Mouse (Mus musculus) hindbrain, embryonic 16.5 days (tissue): ENCODE results near the gene Il2rb. TPM values are rescaled to one million over a fixed set of nuclear protein-coding genes. Genes with fewer than 3 reads are reported as not detected.

Source experiments
- ATAC-seq: fragments of 200-750 bp; cut with Nextera tagmentation; 2 replicates; pipeline ENCODE4 v1.8.0; 2017; ENCODE audit warnings: moderate TSS enrichment, moderate library complexity
- H3K27ac ChIP-seq: fragments of 300-500 bp; sonication (generic); 2 replicates; pipeline ENCODE4 v1.5.1; 2014; ENCODE audit warnings: low read depth, mild to moderate bottlenecking, control low read depth, low read length, moderate library complexity
- H3K27me3 ChIP-seq: fragments of 300-500 bp; sonication (generic); replicated peaks from 2 replicates; pipeline ENCODE4 v1.6.1; 2014; ENCODE audit warnings: low read length; ENCODE audit not compliant: control insufficient read depth, insufficient read depth
- H3K36me3 ChIP-seq: fragments of 300-500 bp; sonication (generic); 2 replicates; pipeline ENCODE4 v1.6.1; 2014; ENCODE audit warnings: mild to moderate bottlenecking, low read length, moderate library complexity, mixed read lengths; ENCODE audit not compliant: control insufficient read depth, insufficient read depth
- H3K4me1 ChIP-seq: fragments of 300-500 bp; sonication (generic); 2 replicates; pipeline ENCODE4 v1.6.1; 2014; ENCODE audit warnings: low read depth, low read length; ENCODE audit not compliant: control insufficient read depth, insufficient read depth
- H3K4me2 ChIP-seq: fragments of 300-500 bp; sonication (generic); 2 replicates; pipeline ENCODE4 v1.6.1; 2014; ENCODE audit warnings: mild to moderate bottlenecking, low read length, control low read depth, moderate library complexity
- H3K4me3 ChIP-seq: fragments of 300-500 bp; sonication (generic); 2 replicates; pipeline ENCODE4 v1.5.1; 2014; ENCODE audit warnings: mild to moderate bottlenecking, low read length, control low read depth, moderate library complexity
- H3K9ac ChIP-seq: fragments of 300-500 bp; sonication (generic); 2 replicates; pipeline ENCODE4 v1.6.1; 2014; ENCODE audit warnings: low read depth, mild to moderate bottlenecking, control low read depth, low read length, moderate library complexity
- H3K9me3 ChIP-seq: fragments of 300-500 bp; sonication (generic); 2 replicates; pipeline ENCODE4 v1.6.1; 2014; ENCODE audit warnings: mild to moderate bottlenecking, low read length, moderate library complexity; ENCODE audit not compliant: control insufficient read depth
- WGBS: fragments of 180-500 bp; shearing (Covaris S2); extraction: QIAGEN DNeasy Blood & Tissue Kit; methylation state at CpG from one replicate; pipeline ENCODE4 v1.1.7; 2014; 5-methylcytosine and 5-hydroxymethylcytosine counted together
- polyA plus RNA-seq: library from polyadenylated mRNA; unstranded; fragments of >200 nt; fragmentation: Nextera tagmentation; extraction: Ambion mirVana; gene quantifications from 2 replicates; pipeline ENCODE4 v1.2.1, GENCODE M21; 2015

Gene Il2rb
- polyA plus RNA-seq, 1 experiment from 2014 or later: 0.26 TPM

- H3K4me2 ChIP-seq: no peak overlapping the region
- WGBS: 74% methylated on average over 7 of the region's 7 CpGs
Measured at GRCm38 (mm10) chr15:78527973-78528372, 32.9 kb upstream of the Il2rb start.

GRCm38 (mm10) chr15:78524163-78524562 is 29.1 kb upstream of the Il2rb start:
- WGBS: 86% methylated on average over 5 of the region's 5 CpGs
- Histone ChIP-seq H3K27ac (no peak overlapping the region), H3K36me3 (no peaks in the 10 kb centered on the region), H3K4me1 (no peaks in the 10 kb centered on the region; the same call in 1 of the 2 replicates), H3K4me2 (no peak overlapping the region), H3K4me3 (no peak overlapping the region), H3K9me3 (no peaks in the 10 kb centered on the region), H3K9ac (no peak overlapping the region), H3K27me3 (no peaks in the 10 kb centered on the region)
- no peak for ATAC-seq

More at GRCm38 (mm10) chr15:78527973-78528372, 32.9 kb upstream of the Il2rb start:
- Histone ChIP-seq H3K27ac (no peak overlapping the region), H3K9me3 (no peaks in the 10 kb centered on the region), H3K4me1 (peaks cover 23% of the 10 kb centered on the region), H3K27me3 (no peaks in the 10 kb centered on the region), H3K9ac (no peak overlapping the region), H3K4me3 (no peak overlapping the region), H3K36me3 (no peaks in the 10 kb centered on the region)
- ATAC-seq: no peak

GRCm38 (mm10) chr15:78521892-78522291 is 26.8 kb upstream of the Il2rb start:
- no peak overlapping the region for H3K9ac ChIP-seq
- no peaks in the 10 kb centered on the region for H3K36me3 ChIP-seq
- no peaks in the 10 kb centered on the region for H3K4me1 ChIP-seq
- H3K4me3 ChIP-seq: no peak overlapping the region
- WGBS: 85% methylated on average over 6 of the region's 6 CpGs
- H3K9me3 ChIP-seq: no peaks in the 10 kb centered on the region
- no peaks in the 10 kb centered on the region for H3K27me3 ChIP-seq
- ATAC-seq: no peak
- H3K27ac ChIP-seq: no peak overlapping the region
- H3K4me2 ChIP-seq: no peak overlapping the region

GRCm38 (mm10) chr15:78521331-78521730 is 26.3 kb upstream of the Il2rb start:
- no peaks in the 10 kb centered on the region for H3K36me3 ChIP-seq
- H3K4me2 ChIP-seq: no peak overlapping the region
- no peak overlapping the region for H3K4me3 ChIP-seq
- no peak for ATAC-seq
- H3K4me1 ChIP-seq: no peaks in the 10 kb centered on the region
- no peaks in the 10 kb centered on the region for H3K9me3 ChIP-seq
- 73% methylated on average over 8 of the region's 8 CpGs for WGBS
- H3K27me3 ChIP-seq: no peaks in the 10 kb centered on the region
- H3K9ac ChIP-seq: no peak overlapping the region
- no peak overlapping the region for H3K27ac ChIP-seq

GRCm38 (mm10) chr15:78520112-78520715 is 25.1 kb upstream of the Il2rb start:
- H3K4me2 ChIP-seq: no peak overlapping the region
- no peak for ATAC-seq
- no peak overlapping the region for H3K9ac ChIP-seq
- no peaks in the 10 kb centered on the region for H3K36me3 ChIP-seq
- WGBS: 74% methylated on average over 13 of the region's 13 CpGs
- no peak overlapping the region for H3K27ac ChIP-seq
- no peak overlapping the region for H3K4me3 ChIP-seq
- no peaks in the 10 kb centered on the region for H3K9me3 ChIP-seq
- no peaks in the 10 kb centered on the region for H3K27me3 ChIP-seq
- H3K4me1 ChIP-seq: no peaks in the 10 kb centered on the region

GRCm38 (mm10) chr15:78518221-78518620 is 23.1 kb upstream of the Il2rb start:
- no peak overlapping the region for H3K27ac ChIP-seq
- H3K4me2 ChIP-seq: no peak overlapping the region
- no peak for ATAC-seq
- H3K27me3 ChIP-seq: no peaks in the 10 kb centered on the region
- WGBS: 76% methylated on average over 7 of the region's 7 CpGs
- H3K4me1 ChIP-seq: no peaks in the 10 kb centered on the region
- H3K4me3 ChIP-seq: no peak overlapping the region
- no peaks in the 10 kb centered on the region for H3K9me3 ChIP-seq
- H3K9ac ChIP-seq: no peak overlapping the region
- H3K36me3 ChIP-seq: no peaks in the 10 kb centered on the region

GRCm38 (mm10) chr15:78515759-78516158 is 20.7 kb upstream of the Il2rb start:
- Histone ChIP-seq H3K4me2 (no peak overlapping the region), H3K36me3 (no peaks in the 10 kb centered on the region), H3K27me3 (no peaks in the 10 kb centered on the region), H3K4me1 (no peaks in the 10 kb centered on the region), H3K4me3 (no peak overlapping the region), H3K27ac (no peak overlapping the region), H3K9ac (no peak overlapping the region), H3K9me3 (no peaks in the 10 kb centered on the region)
- 89% methylated on average over 6 of the region's 6 CpGs for WGBS
- ATAC-seq: no peak

GRCm38 (mm10) chr15:78514393-78515146 is 19.5 kb upstream of the Il2rb start:
- peak; percentile 61; the same call in 1 of the 2 replicates for ATAC-seq

GRCm38 (mm10) chr15:78513019-78513418 is 17.9 kb upstream of the Il2rb start:
- no peak overlapping the region for H3K27ac ChIP-seq
- no peaks in the 10 kb centered on the region for H3K9me3 ChIP-seq
- H3K9ac ChIP-seq: no peak overlapping the region
- H3K4me1 ChIP-seq: peaks cover 5% of the 10 kb centered on the region; the same call in 1 of the 2 replicates
- 89% methylated on average over 14 of the region's 14 CpGs for WGBS
- no peak for ATAC-seq
- no peaks in the 10 kb centered on the region for H3K27me3 ChIP-seq
- no peak overlapping the region for H3K4me3 ChIP-seq
- H3K36me3 ChIP-seq: no peaks in the 10 kb centered on the region
- no peak overlapping the region for H3K4me2 ChIP-seq

More at GRCm38 (mm10) chr15:78514393-78515146, 19.5 kb upstream of the Il2rb start:
- H3K27me3 ChIP-seq: no peaks in the 10 kb centered on the region
- no peak overlapping the region for H3K4me3 ChIP-seq
- no peaks in the 10 kb centered on the region for H3K36me3 ChIP-seq
- WGBS: 28% methylated on average over 7 of the region's 7 CpGs
- no peak overlapping the region for H3K9ac ChIP-seq
- H3K9me3 ChIP-seq: no peaks in the 10 kb centered on the region
- H3K4me2 ChIP-seq: no peak overlapping the region
- no peak overlapping the region for H3K27ac ChIP-seq
- peaks cover 4% of the 10 kb centered on the region; the same call in 1 of the 2 replicates for H3K4me1 ChIP-seq
